Mouse (Mus musculus) 3T3-L1 (cell line): ENCODE results near the gene 6030498E09Rik.
A peak's percentile ranks its signal among the peaks of the same experiment; 100 is the strongest.

Experiments
- DNase-seq: peaks from one replicate; pipeline ENCODE4 v3.0.0-alpha.2; 2015; ENCODE audit warnings: low read depth, low spot score

6030498E09Rik gene

DNA sequence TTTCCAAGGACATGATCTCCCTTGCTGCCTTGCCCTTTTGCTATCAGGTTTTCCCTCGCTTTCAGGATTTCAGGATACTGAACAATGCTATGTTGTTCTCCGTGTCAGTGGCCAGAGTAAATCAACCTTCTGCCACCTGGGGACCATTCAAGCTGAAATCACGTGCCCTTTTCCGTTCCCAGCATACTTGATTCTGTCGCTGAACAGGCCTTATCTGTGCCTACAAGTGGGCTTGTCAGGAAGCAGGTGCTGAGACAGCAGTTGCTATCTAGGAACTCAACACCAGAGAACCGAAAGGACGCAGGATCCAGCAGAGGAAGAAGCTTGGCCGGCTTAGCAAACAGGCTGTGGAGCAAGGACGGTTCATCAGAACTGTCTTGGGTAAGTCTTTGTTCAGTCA is at the start of gene 6030498E09Rik:
Gene 6030498E09Rik (plus strand): TSS at position 194 of the 400 bp plus-strand sequence.
- no peak for DNase-seq

DNA sequence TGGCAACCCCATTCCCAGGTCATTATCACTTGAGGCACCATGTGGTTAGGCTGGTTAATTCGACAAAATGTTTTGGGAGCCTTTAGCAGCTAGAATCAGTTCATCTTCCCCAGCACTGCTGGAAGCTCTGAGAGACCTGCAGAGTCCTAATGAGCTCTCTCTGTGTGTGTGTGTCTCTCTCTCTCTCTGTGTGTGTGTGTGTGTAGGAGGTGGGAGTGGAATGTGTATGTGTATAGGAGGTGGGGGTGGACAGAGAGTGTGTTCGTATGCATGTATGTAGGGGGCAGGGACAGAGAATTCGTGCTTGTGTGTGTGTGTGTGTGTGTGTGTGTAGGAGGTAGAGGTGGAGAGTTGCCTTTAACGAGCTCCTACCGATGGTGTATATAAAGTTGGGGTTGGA is 42.4 kb upstream of the 6030498E09Rik start:
- DNase-seq = no peak

DNA sequence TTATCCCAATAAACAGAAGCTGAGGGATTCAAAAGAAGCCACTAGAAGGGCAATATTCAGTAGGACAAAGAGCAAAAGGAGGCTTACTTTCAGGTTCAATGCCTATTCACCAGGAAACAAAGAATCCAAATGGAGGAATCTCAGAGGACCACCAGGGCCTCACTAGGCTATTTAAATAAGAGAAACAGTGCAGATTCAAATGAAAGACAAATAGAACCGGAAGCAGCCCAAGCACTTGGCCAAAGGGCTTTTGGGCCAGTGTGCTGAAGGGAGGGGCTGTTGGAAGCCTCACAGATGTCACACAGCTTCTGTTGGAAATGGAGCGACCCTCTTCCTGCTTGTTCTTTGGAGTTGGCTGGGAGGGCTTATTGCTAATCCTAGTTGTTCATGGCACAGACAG is 41.8 kb upstream of the 6030498E09Rik start:
- no peak for DNase-seq

DNA sequence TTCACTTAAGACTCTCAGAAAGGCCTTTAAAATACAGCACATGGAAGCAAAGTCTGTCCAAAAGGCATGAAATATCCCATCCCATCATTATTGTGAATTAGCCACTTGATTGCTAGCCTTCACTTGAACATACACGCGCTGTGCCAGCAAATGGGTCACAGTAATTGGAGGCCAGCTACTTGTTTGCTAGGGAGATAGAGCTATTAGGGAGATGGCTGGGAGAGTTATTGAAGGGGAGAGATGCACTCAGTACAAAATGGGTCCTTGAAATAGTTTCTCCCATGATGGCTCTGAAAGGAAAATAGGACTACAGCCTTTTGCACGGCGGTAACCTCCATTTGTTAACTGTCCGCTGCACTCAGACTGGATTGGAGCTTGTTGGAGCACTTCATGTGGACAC is 38.8 kb upstream of the 6030498E09Rik start:
- no peak for DNase-seq

DNA sequence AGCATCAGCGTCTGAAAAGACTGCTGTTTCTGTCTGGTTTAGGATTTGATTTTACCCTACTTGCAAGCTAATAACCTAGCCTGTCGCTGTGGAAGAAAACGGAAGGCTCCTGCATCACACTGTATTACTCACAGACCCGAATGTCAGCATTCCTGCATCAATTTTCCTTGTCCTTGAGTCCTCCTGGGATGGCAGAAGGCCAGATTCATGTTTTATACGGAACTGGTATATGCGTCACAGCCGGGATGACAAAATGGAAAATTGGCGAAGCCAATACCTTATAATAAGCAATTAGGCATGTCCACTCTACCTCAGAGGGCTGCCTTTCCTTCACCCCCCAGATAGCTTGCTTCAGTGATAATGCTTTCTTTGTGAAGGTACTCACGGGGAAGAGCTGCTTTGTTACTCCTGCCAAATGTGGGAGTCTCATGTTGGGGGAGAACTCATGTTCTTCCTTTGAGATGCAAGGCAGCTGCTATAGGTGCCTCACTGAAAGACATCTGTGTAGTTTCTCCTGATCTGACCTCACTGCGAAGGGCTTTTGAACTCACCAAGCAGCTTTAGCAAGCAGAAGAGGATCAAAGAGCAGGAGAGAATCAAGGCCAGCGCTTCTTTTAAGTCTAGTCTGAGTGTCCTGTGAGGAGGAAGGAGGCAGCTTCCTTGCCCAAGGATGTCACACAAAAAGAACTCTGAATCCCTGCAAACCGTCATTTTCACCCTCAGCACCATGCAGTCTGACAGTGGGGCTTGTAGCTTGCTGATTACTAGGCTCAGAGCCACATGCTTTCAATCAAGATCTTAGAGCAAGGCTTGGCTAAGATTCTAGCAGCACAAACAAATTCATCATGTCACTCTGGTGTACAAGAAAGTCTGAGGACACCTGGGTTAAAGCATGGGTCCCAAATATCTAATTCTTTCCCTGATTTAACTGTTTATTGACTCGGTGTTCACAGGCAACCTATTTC is 37.3 kb upstream of the 6030498E09Rik start:
- DNase-seq = no peak

DNA sequence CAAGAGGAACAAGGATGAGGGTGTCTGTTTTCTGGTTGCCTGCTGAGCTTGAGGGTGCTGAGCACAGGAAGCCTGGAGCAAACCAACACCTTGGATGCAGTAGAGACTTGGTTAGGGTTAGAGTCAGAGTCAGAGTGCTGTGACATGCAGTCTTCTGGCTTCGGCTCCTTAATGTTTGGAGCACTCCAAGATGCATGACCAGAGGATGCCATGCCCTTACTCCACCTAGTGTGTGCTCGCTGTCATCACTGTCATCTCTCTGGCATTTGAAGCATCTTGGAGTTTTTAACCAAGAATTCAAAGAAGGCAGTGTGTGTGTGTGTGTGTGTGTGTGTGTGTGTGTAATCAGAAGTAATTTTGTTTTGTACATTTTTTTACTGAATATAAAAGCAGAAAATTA is 1.0 kb upstream of the 6030498E09Rik start:
- peak; percentile 23 for DNase-seq

DNA sequence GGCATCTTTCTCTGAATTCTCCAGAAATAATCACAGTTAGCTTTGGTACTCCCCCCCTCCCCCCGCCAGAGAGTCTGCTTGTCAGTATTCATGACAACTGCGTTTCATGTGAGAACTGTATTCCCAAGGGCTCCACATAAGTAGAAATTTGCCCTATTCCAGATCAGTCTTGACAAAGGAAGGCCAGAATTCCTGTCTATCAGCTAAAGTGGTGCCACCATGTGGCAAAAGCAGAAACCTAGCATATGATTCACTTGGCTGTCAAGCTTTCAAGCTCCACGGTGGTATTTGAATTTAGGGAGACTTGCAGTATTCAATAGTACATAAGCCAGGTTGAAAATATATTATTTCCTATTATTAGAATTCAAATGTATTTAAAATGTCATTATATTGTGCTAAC is 585 bp upstream of the 6030498E09Rik start:
- DNase-seq = peak; percentile 44

DNA sequence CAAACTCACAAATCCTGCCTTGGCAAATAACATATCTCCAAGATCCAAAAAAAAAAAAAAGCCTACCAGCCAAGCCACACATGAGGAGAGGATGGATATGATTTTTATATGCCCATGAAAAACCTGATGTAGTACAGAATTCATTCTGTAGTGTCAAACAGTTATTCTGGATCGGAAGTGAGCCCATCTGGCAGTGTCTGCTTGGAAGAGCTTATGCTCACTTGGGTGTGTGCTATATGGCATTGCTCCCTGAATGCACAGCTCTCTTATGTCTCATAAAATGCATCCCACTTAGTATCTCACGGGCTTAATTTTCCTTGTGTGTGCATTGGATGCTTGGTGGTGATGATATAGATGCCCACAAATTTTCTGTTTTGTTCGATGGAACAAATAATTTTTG is 21.9 kb downstream of the 6030498E09Rik start:
- DNase-seq = no peak

DNA sequence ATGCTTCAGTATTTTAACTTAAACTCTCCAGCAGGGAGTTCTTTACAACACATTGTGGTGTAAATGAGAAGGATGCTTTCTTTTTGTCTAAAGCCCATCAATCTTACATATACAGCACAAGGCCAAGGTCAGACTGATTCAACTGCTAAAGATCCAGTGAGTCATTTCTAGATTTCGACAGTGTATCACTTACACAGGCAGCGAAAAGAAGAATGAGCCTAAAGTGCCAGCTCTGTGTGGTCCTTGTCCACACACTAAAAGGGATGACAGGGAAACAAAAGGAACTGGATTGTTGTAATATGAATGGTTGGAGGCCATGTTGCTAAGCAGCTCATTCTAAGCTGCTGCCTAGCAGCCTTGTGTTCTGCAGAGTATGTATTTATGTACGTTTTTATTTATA is 41.5 kb downstream of the 6030498E09Rik start:
- DNase-seq = peak; percentile 75

DNA sequence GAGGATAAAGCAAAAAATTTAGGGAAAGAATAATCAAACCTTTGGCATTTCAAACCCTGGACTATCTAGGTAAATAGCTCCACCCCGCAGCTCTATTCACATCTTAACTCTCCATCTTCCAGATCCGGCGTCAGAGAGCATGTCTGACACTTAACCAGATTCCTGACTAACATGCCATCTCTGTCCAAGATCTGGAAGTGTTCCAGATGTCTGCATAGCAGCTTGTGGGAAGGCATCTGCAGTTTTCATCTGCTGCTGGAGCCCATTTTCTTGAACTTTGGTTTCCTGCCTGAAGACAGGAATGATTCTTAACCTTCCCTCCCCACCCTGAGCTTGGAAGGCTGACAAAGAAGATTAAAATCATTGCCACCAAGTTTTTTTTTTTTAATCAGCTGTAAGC is 44.4 kb downstream of the 6030498E09Rik start:
- peak; percentile 62 for DNase-seq

DNA sequence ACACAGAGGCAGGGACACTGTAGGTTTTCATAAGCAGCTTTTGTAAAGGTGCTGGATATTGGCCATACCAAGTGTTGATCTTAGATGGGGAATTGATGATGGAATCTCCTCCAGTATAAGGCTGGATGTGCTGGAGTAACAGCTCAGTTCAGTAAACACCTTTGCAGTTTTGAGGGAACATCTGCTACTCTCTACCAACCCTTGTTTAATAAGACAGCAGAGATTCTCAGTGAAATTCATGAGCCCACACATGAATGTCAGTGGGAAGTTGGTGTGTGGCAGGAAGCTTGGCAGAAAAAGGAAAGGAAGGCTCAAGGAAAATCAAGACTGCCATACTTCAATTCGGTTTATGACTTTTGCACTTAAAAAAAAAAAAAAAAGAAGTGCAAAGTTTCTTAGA is 186.1 kb downstream of the 6030498E09Rik start:
- no peak for DNase-seq

DNA sequence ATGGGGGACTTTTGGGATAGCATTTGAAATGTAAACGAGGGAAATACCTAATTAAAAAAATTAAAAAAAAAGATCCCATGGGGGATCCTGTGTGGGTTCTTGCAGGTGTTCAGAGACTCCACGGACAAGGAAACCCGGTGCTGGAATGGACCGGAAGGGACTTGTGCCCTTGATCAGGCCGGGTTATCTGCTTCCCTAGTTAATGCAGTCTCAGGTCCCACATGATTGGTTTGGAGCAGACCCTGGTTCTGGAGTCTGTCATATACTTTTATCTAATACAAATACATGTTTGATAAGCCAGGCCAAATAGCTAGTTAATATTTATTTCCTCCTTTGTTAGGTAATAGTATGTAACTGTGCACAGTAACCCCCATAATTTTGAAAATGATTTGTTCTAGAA is 223.8 kb downstream of the 6030498E09Rik start:
- no peak for DNase-seq
